14 mouse cellular contexts compared by ENCODE assay signal in genomic region chr1:130734452-130734851, GRCm38 (mm10). TPM values are rescaled to one million over a fixed set of nuclear protein-coding genes. Genes with fewer than 3 reads are reported as not detected.
DNase-seq lines count a peak whose midpoint lies in the region; ATAC-seq lines count a peak whose summit lies in the region.
"Had no signal": no experiment of that assay in that cellular context is flagged by ENCODE, and none has a peak within 500 bp of the region (broad histone marks: within the 10 kb centered on the region; RNA-seq: fewer than 3 reads in every experiment).

No protein-coding gene starts in this region.

- ATAC-seq in forebrain, embryonic 13.5 days = peak; percentile 30; the same call in 1 of the 2 replicates
- ATAC-seq in intestine, embryonic 15.5 days = no peak
- no peak for ATAC-seq in liver, embryonic 15.5 days (ENCODE audit: insufficient read depth)
- no peak for ATAC-seq in frontal cortex, adult (ENCODE audit: low TSS enrichment)

- no peaks in the 10 kb centered on the region for H3K9me3 ChIP-seq in forebrain, embryonic 13.5 days (replicated peaks)
- no peaks in the 10 kb centered on the region for H3K9me3 ChIP-seq in forebrain, embryonic 10.5 days
- H3K9me3 ChIP-seq in intestine, embryonic 15.5 days = no peaks in the 10 kb centered on the region
- no peaks in the 10 kb centered on the region for H3K9me3 ChIP-seq in liver, embryonic 15.5 days (replicated peaks)
- H3K9me3 ChIP-seq: embryonic facial prominence, embryonic 12.5 days; heart, embryonic 12.5 days had no signal

- no peak overlapping the region for H3K4me3 ChIP-seq in forebrain, embryonic 13.5 days
- no peak overlapping the region for H3K4me3 ChIP-seq in forebrain, embryonic 10.5 days
- H3K4me3 ChIP-seq in intestine, embryonic 15.5 days (replicated peaks) = peak overlapping the region; percentile 5
- H3K4me3 ChIP-seq in liver, embryonic 15.5 days (replicated peaks) = peak overlapping the region; percentile 64
- H3K4me3 ChIP-seq: embryonic facial prominence, embryonic 12.5 days; heart, embryonic 12.5 days had no signal

- no peak overlapping the region for H3K9ac ChIP-seq in forebrain, embryonic 13.5 days
- peak overlapping the region; percentile 26; the same call in 1 of the 2 replicates for H3K9ac ChIP-seq in intestine, embryonic 15.5 days
- H3K9ac ChIP-seq in liver, embryonic 15.5 days = 0 out of 2 replicates have a peak overlapping the region, but pooled peaks have one; percentile 10
- H3K9ac ChIP-seq: embryonic facial prominence, embryonic 12.5 days; heart, embryonic 12.5 days; hindbrain, embryonic 14.5 days had no signal

- no peaks in the 10 kb centered on the region for H3K36me3 ChIP-seq in forebrain, embryonic 13.5 days (ENCODE audit: poor library complexity, severe bottlenecking)
- no peaks in the 10 kb centered on the region for H3K36me3 ChIP-seq in forebrain, embryonic 10.5 days (replicated peaks)
- no peaks in the 10 kb centered on the region for H3K36me3 ChIP-seq in intestine, embryonic 15.5 days
- H3K36me3 ChIP-seq in liver, embryonic 15.5 days (replicated peaks) = peaks cover 17% of the 10 kb centered on the region
- H3K36me3 ChIP-seq: embryonic facial prominence, embryonic 12.5 days; heart, embryonic 12.5 days had no signal

- H3K27me3 ChIP-seq in forebrain, embryonic 13.5 days = no peaks in the 10 kb centered on the region
- no peaks in the 10 kb centered on the region for H3K27me3 ChIP-seq in forebrain, embryonic 10.5 days (ENCODE audit: poor library complexity, severe bottlenecking)
- H3K27me3 ChIP-seq in intestine, embryonic 15.5 days (replicated peaks) = no peaks in the 10 kb centered on the region
- no peaks in the 10 kb centered on the region for H3K27me3 ChIP-seq in liver, embryonic 15.5 days
- H3K27me3 ChIP-seq: embryonic facial prominence, embryonic 12.5 days had no signal

- 52% methylated on average over 5 of the region's 5 CpGs for WGBS in forebrain, embryonic 13.5 days
- 75% methylated on average over 5 of the region's 5 CpGs for WGBS in forebrain, embryonic 10.5 days
- 34% methylated on average over 5 of the region's 5 CpGs for WGBS in intestine, embryonic 15.5 days
- 72% methylated on average over 5 of the region's 5 CpGs for WGBS in liver, embryonic 15.5 days (ENCODE audit: insufficient replicate concordance)

- no peak for DNase-seq in forebrain, embryonic 10.5 days (ENCODE audit: extremely low spot score, low spot score)
- peak; percentile 89 for DNase-seq in 3T3-L1 (ENCODE audit: low read depth, low spot score)
- DNase-seq in spleen, postnatal 36 days (ENCODE audit: low spot score in 2 of 2) = no peak
- DNase-seq in B cell, adult 2 months = no peak
- DNase-seq: cerebellum, adult 9-11 months; right cerebral cortex, postnatal 4 days had no signal

- H3K4me1 ChIP-seq in forebrain, embryonic 13.5 days = peaks cover 8% of the 10 kb centered on the region
- H3K4me1 ChIP-seq in forebrain, embryonic 10.5 days = peaks cover 20% of the 10 kb centered on the region
- H3K4me1 ChIP-seq in intestine, embryonic 15.5 days (replicated peaks) = peaks cover 14% of the 10 kb centered on the region
- H3K4me1 ChIP-seq in liver, embryonic 15.5 days (replicated peaks) = peaks cover 96% of the 10 kb centered on the region

- no peak overlapping the region for H3K27ac ChIP-seq in forebrain, embryonic 13.5 days
- no peak overlapping the region for H3K27ac ChIP-seq in forebrain, embryonic 10.5 days
- peak overlapping the region; percentile 77 for H3K27ac ChIP-seq in intestine, embryonic 15.5 days
- H3K27ac ChIP-seq in liver, embryonic 15.5 days (replicated peaks) = peak overlapping the region; percentile 89
- H3K27ac ChIP-seq: embryonic facial prominence, embryonic 12.5 days; hindbrain, embryonic 14.5 days; macrophage had no signal

- no peak overlapping the region for H3K4me2 ChIP-seq in forebrain, embryonic 13.5 days
- H3K4me2 ChIP-seq in intestine, embryonic 15.5 days (replicated peaks) = peak overlapping the region; percentile 53
- H3K4me2 ChIP-seq in liver, embryonic 15.5 days = peak overlapping the region; percentile 80
- H3K4me2 ChIP-seq: embryonic facial prominence, embryonic 12.5 days; heart, embryonic 12.5 days; hindbrain, embryonic 14.5 days had no signal

RNA-seq across cellular contexts. Expression of gene AA986860, which starts 2.7 kb away (rescaled TPM):
- polyA plus RNA-seq in forebrain, embryonic 13.5 days (2015; fragmentation: Nextera tagmentation; extraction: Ambion mirVana) = 0.32 and 0.38 TPM in 2 replicates
- 0.42 and 0.64 TPM in 2 replicates for polyA plus RNA-seq in forebrain, embryonic 10.5 days (2016; fragmentation: Nextera tagmentation; extraction: Ambion mirVana)
- polyA plus RNA-seq in intestine, embryonic 15.5 days (2015; fragmentation: Nextera tagmentation; extraction: Ambion mirVana) = 58.1 and 62.2 TPM in 2 replicates
- 7.4 and 7.8 TPM in 2 replicates for polyA plus RNA-seq in liver, embryonic 15.5 days (2015; fragmentation: Nextera tagmentation; extraction: Ambion mirVana)

RNA-seq across cellular contexts. Expression of gene Pfkfb2, which starts 5.4 kb away (rescaled TPM):
- polyA plus RNA-seq in forebrain, embryonic 13.5 days (2015; fragmentation: Nextera tagmentation; extraction: Ambion mirVana) = 15.5 and 17.1 TPM in 2 replicates
- polyA plus RNA-seq in forebrain, embryonic 10.5 days (2016; fragmentation: Nextera tagmentation; extraction: Ambion mirVana) = 4.5 and 5.7 TPM in 2 replicates
- 10.8 and 11.2 TPM in 2 replicates for polyA plus RNA-seq in intestine, embryonic 15.5 days (2015; fragmentation: Nextera tagmentation; extraction: Ambion mirVana)
- polyA plus RNA-seq in liver, embryonic 15.5 days (2015; fragmentation: Nextera tagmentation; extraction: Ambion mirVana) = 5.2 and 5.9 TPM in 2 replicates

RNA-seq across cellular contexts. Expression of gene Yod1, which starts 17.3 kb away (rescaled TPM):
- polyA plus RNA-seq in forebrain, embryonic 13.5 days (2015; fragmentation: Nextera tagmentation; extraction: Ambion mirVana) = 21.4 and 21.6 TPM in 2 replicates
- polyA plus RNA-seq in forebrain, embryonic 10.5 days (2016; fragmentation: Nextera tagmentation; extraction: Ambion mirVana) = 10.6 and 11.5 TPM in 2 replicates
- 10.2 and 10.5 TPM in 2 replicates for polyA plus RNA-seq in intestine, embryonic 15.5 days (2015; fragmentation: Nextera tagmentation; extraction: Ambion mirVana)
- polyA plus RNA-seq in liver, embryonic 15.5 days (2015; fragmentation: Nextera tagmentation; extraction: Ambion mirVana) = 42.2 and 42.3 TPM in 2 replicates

RNA-seq across cellular contexts. Expression of gene Gm29427, which starts 18.9 kb away (rescaled TPM):
- polyA plus RNA-seq in forebrain, embryonic 13.5 days (2015; fragmentation: Nextera tagmentation; extraction: Ambion mirVana) = not detected in 2 replicates
- polyA plus RNA-seq in forebrain, embryonic 10.5 days (2016; fragmentation: Nextera tagmentation; extraction: Ambion mirVana) = not detected in 2 replicates
- not detected in 2 replicates for polyA plus RNA-seq in intestine, embryonic 15.5 days (2015; fragmentation: Nextera tagmentation; extraction: Ambion mirVana)
- polyA plus RNA-seq in liver, embryonic 15.5 days (2015; fragmentation: Nextera tagmentation; extraction: Ambion mirVana) = not detected in 2 replicates
- polyA plus RNA-seq: embryonic facial prominence, embryonic 12.5 days; heart, embryonic 12.5 days; hindbrain, embryonic 14.5 days; macrophage had no signal

Comparison
In these comparisons a context has a peak if more than half of its experiments do, and no peak if none do; other contexts are left out.
1. H3K27ac ChIP-seq: peak in intestine, embryonic 15.5 days (single experiment) and liver, embryonic 15.5 days (single experiment); none in forebrain, embryonic 13.5 days (single experiment) and forebrain, embryonic 10.5 days (single experiment).
2. H3K4me3 ChIP-seq: peak in intestine, embryonic 15.5 days (single experiment) and liver, embryonic 15.5 days (single experiment); none in forebrain, embryonic 13.5 days (single experiment) and forebrain, embryonic 10.5 days (single experiment).